Mouse (Mus musculus) CH12.LX (cell line): ENCODE results near the gene Gm17087.

Experiments
- CHD1 ChIP-seq: IDR thresholded peaks from 2 replicates; pipeline ENCODE4 v1.6.1; 2012; ENCODE audit warnings: low read depth, low read length, improper control_type of control experiment, inconsistent platforms
- CTCF ChIP-seq, 2 experiments: IDR thresholded peaks in 1 of 2; conservative IDR thresholded peaks in 1 of 2; 2 replicates each; pipeline ENCODE4 v1.5.1; 2011 to 2012; ENCODE audit warnings: low read depth in 2 of 2, low read length in 2 of 2, improper control_type of control experiment in 1 of 2, inconsistent platforms in 1 of 2, mild to moderate bottlenecking in 1 of 2, moderate library complexity in 1 of 2
- E2F4 ChIP-seq: IDR thresholded peaks from 2 replicates; pipeline ENCODE4 v1.6.1; 2011; ENCODE audit warnings: low read depth, low read length, improper control_type of control experiment; ENCODE audit not compliant: insufficient replicate concordance
- EP300 ChIP-seq: IDR thresholded peaks from 2 replicates; pipeline ENCODE4 v1.6.1; 2011; ENCODE audit warnings: low read length, improper control_type of control experiment
- MAX ChIP-seq: IDR thresholded peaks from 2 replicates; pipeline ENCODE4 v1.6.1; 2011; ENCODE audit warnings: low read length, improper control_type of control experiment
- MYC ChIP-seq: IDR thresholded peaks from 2 replicates; pipeline ENCODE4 v1.6.1; 2011; ENCODE audit warnings: low read depth, mild to moderate bottlenecking, improper control_type of control experiment, low read length
- POLR2A ChIP-seq: IDR thresholded peaks from 2 replicates; pipeline ENCODE4 v1.6.1; 2011; ENCODE audit warnings: low read depth, mild to moderate bottlenecking, improper control_type of control experiment, low read length
- RAD21 ChIP-seq: IDR thresholded peaks from 2 replicates; pipeline ENCODE4 v1.6.1; 2011; ENCODE audit warnings: low read depth, mild to moderate bottlenecking, low read length, improper control_type of control experiment, moderate library complexity
- TBP ChIP-seq: conservative IDR thresholded peaks from 2 replicates; pipeline ENCODE4 v1.6.1; 2011; ENCODE audit warnings: low read depth, low read length, improper control_type of control experiment
- TCF12 ChIP-seq: IDR thresholded peaks from 2 replicates; pipeline ENCODE4 v1.6.1; 2014; ENCODE audit warnings: low read depth, mild to moderate bottlenecking, inconsistent platforms, low read length, improper control_type of control experiment
- USF1 ChIP-seq: IDR thresholded peaks from 2 replicates; pipeline ENCODE4 v1.6.1; 2014; ENCODE audit warnings: low read depth, mild to moderate bottlenecking, inconsistent platforms, low read length, improper control_type of control experiment
- USF2 ChIP-seq: conservative IDR thresholded peaks from 2 replicates; pipeline ENCODE4 v1.6.1; 2011; ENCODE audit warnings: low read depth, low read length, improper control_type of control experiment
- ZNF384 ChIP-seq: IDR thresholded peaks from 2 replicates; pipeline ENCODE4 v1.6.1; 2012; ENCODE audit warnings: low read depth, low read length, improper control_type of control experiment, inconsistent platforms

DNA sequence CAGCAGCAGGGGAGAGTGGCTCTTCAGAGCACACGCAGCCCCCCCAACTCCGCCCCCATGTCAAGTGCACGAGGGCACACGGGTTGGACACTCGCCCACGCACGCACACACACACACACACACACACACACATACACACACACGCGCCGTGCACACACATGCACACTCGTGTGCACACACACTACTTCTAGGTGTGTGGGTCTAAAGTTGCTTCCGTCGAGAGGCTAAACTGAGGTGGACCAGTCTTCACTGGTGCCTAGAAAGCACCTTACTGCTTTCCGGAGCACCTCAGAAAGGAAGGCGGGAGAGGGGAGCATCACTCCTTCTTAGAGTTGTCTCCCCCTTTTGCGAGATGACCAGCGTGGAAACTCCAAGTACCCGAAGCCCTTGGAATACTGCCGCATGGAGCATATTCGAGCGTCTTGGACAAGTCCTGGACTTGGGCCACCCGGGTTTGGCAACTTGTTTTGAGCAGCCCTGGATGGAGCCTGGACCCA is 41.5 kb downstream of the Gm17087 start, which contains the start of gene Pde10a:
- TF ChIP-seq E2F4 = no peak
- no peak for TF ChIP-seq MYC
- TF ChIP-seq CTCF (conservative IDR thresholded peaks at IDR 0.05 in 1 of 2, IDR thresholded peaks at IDR 0.05 in 1 of 2; ENCODE audit: low read depth in 2 of 2, low read length in 2 of 2) = no peak
- TF ChIP-seq USF2 = no peak
- TF ChIP-seq CHD1 = no peak
- no peak for TF ChIP-seq EP300
- no peak for TF ChIP-seq USF1
- TF ChIP-seq RAD21 = no peak
- no peak for TF ChIP-seq MAX
- TF ChIP-seq POLR2A = no peak
- TF ChIP-seq TBP = no peak
- no peak for TF ChIP-seq TCF12
- no peak for TF ChIP-seq ZNF384
